Mouse (Mus musculus) midbrain, embryonic 16.5 days (tissue): ENCODE results near the gene Taf5l. TPM values are rescaled to one million over a fixed set of nuclear protein-coding genes. Genes with fewer than 3 reads are reported as not detected.

Source experiments
- ATAC-seq: fragments of 200-750 bp; cut with Nextera tagmentation; 2 replicates; pipeline ENCODE4 v1.8.0; 2017; ENCODE audit warnings: moderate TSS enrichment
- H3K27ac ChIP-seq: fragments of 300-500 bp; sonication (generic); 2 replicates; pipeline ENCODE4 v1.5.1; 2014; ENCODE audit warnings: mild to moderate bottlenecking, low read length, mixed read lengths
- H3K27me3 ChIP-seq: fragments of 300-500 bp; sonication (generic); 2 replicates; pipeline ENCODE4 v1.6.1; 2014; ENCODE audit warnings: low read depth, low read length, mixed read lengths; ENCODE audit not compliant: control insufficient read depth, insufficient read depth
- H3K36me3 ChIP-seq: fragments of 300-500 bp; sonication (generic); 2 replicates; pipeline ENCODE4 v1.6.1; 2014; ENCODE audit warnings: mild to moderate bottlenecking, low read length, moderate library complexity, mixed read lengths; ENCODE audit not compliant: control insufficient read depth, insufficient read depth
- H3K4me1 ChIP-seq: fragments of 300-500 bp; sonication (generic); 2 replicates; pipeline ENCODE4 v1.6.1; 2014; ENCODE audit warnings: mild to moderate bottlenecking, low read length, mixed read lengths; ENCODE audit not compliant: control insufficient read depth, insufficient read depth
- H3K4me2 ChIP-seq: fragments of 300-500 bp; sonication (generic); 2 replicates; pipeline ENCODE4 v1.6.1; 2014; ENCODE audit warnings: mild to moderate bottlenecking, low read length, mixed read lengths
- H3K4me3 ChIP-seq: fragments of 300-500 bp; sonication (generic); 2 replicates; pipeline ENCODE4 v1.5.1; 2014; ENCODE audit warnings: low read depth, mild to moderate bottlenecking, low read length, moderate library complexity, mixed read lengths
- H3K9ac ChIP-seq: fragments of 300-500 bp; sonication (generic); 2 replicates; pipeline ENCODE4 v1.6.1; 2014; ENCODE audit warnings: low read depth, low read length, mixed read lengths
- H3K9me3 ChIP-seq: fragments of 300-500 bp; sonication (generic); replicated peaks from 2 replicates; pipeline ENCODE4 v1.6.1; 2014; ENCODE audit warnings: mild to moderate bottlenecking, low read length, mixed read lengths; ENCODE audit not compliant: control insufficient read depth, poor library complexity, severe bottlenecking
- WGBS: fragments of 180-500 bp; shearing (Covaris S2); extraction: QIAGEN DNeasy Blood & Tissue Kit; methylation state at CpG from one replicate; pipeline ENCODE4 v1.1.7; 2014; 5-methylcytosine and 5-hydroxymethylcytosine counted together
- polyA plus RNA-seq: library from polyadenylated mRNA; unstranded; fragments of >200 nt; fragmentation: Nextera tagmentation; extraction: Ambion mirVana; gene quantifications from 2 replicates; pipeline ENCODE4 v1.2.1, GENCODE M21; 2015

Gene Taf5l
- polyA plus RNA-seq, result 19.4 and 20.5 TPM in 2 replicates

GRCm38 (mm10) chr8:124021237-124022227 lies at the start of gene Taf5l, which contains the start of gene Urb2:
Gene Taf5l (minus strand): TSS chr8:124021397.
Gene Urb2 (plus strand): TSS chr8:124021508.
- Histone ChIP-seq H3K27me3 (no peaks in the 10 kb centered on the region), H3K27ac (peak within 1 kb of the TSS; percentile 92), H3K9ac (peak within 1 kb of the TSS; percentile 82), H3K9me3 (no peaks in the 10 kb centered on the region), H3K4me2 (peak within 1 kb of the TSS; percentile 82), H3K36me3 (peaks cover 2% of the 10 kb centered on the region; the same call in 1 of the 2 replicates), H3K4me1 (peaks cover 29% of the 10 kb centered on the region), H3K4me3 (peak within 1 kb of the TSS; percentile 78)
- peak; percentile 92 for ATAC-seq
- WGBS, result 1% methylated on average over 64 of the region's 74 CpGs

- Histone ChIP-seq H3K36me3 (no peaks in the 10 kb centered on the region), H3K4me3 (no peak overlapping the region), H3K4me2 (peak overlapping the region; percentile 22), H3K27me3 (no peaks in the 10 kb centered on the region), H3K9ac (peak overlapping the region; percentile 3; the same call in 1 of the 2 replicates), H3K4me1 (peaks cover 22% of the 10 kb centered on the region), H3K9me3 (no peaks in the 10 kb centered on the region), H3K27ac (peak overlapping the region; percentile 65)
- WGBS, result 25% methylated on average over 18 of the region's 18 CpGs
- peak; percentile 78 for ATAC-seq
These were observed 49.4 kb upstream of the Taf5l start for GRCm38 (mm10) chr8:124070363-124071324.

GRCm38 (mm10) chr8:124067059-124067750 lies 46.0 kb upstream of the Taf5l start:
- no peak for ATAC-seq
- 71% methylated on average over 4 of the region's 4 CpGs for WGBS
- H3K27me3 ChIP-seq, result no peaks in the 10 kb centered on the region

DNA sequence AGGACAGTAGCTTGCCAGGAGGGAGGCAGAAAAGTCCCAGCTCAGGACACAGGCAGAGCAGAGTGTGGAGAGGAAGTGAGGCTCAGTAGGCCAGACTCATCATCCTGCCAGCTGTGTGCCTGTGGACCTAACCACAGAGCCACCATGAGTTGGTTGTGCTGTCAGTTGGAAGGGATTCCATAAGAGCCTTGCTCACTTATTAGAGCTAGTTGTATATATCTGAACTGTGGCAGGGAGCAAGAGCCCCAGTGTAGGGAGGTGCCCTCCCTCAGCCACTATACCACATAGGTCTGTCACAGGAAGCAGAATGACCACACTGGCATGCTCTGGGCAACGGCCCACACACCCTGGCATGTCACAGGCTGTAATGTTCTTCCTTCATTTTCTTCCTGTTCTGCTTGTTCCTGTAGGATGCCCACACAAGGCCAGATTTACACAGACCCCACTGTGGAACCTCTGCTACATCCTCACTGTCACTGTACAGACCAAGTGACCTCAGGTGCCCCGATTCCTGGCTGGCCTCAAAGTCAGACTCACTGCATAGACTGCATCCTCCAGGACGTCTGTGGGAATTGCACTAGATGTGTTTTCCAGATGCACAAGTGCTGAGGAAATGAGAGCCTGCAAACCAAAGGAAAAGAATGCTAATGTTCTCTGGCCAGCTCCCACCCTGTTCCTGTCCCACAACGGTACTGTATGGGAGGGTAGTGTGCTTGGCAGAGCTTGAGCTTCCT lies 45.3 kb upstream of the Taf5l start:
- H3K4me1 ChIP-seq, result peaks cover 21% of the 10 kb centered on the region
- no peaks in the 10 kb centered on the region for H3K9me3 ChIP-seq
- no peak overlapping the region for H3K27ac ChIP-seq
- WGBS, result 80% methylated on average over 4 of the region's 4 CpGs
- no peaks in the 10 kb centered on the region for H3K27me3 ChIP-seq
- H3K9ac ChIP-seq, result no peak overlapping the region
- no peak for ATAC-seq
- no peaks in the 10 kb centered on the region for H3K36me3 ChIP-seq
- H3K4me2 ChIP-seq, result no peak overlapping the region
- H3K4me3 ChIP-seq, result no peak overlapping the region

More at GRCm38 (mm10) chr8:124067059-124067750, 46.0 kb upstream of the Taf5l start:
- Histone ChIP-seq H3K4me1 (peaks cover 22% of the 10 kb centered on the region), H3K4me3 (no peak overlapping the region), H3K9ac (no peak overlapping the region), H3K36me3 (no peaks in the 10 kb centered on the region), H3K9me3 (no peaks in the 10 kb centered on the region), H3K27ac (no peak overlapping the region), H3K4me2 (no peak overlapping the region)

DNA sequence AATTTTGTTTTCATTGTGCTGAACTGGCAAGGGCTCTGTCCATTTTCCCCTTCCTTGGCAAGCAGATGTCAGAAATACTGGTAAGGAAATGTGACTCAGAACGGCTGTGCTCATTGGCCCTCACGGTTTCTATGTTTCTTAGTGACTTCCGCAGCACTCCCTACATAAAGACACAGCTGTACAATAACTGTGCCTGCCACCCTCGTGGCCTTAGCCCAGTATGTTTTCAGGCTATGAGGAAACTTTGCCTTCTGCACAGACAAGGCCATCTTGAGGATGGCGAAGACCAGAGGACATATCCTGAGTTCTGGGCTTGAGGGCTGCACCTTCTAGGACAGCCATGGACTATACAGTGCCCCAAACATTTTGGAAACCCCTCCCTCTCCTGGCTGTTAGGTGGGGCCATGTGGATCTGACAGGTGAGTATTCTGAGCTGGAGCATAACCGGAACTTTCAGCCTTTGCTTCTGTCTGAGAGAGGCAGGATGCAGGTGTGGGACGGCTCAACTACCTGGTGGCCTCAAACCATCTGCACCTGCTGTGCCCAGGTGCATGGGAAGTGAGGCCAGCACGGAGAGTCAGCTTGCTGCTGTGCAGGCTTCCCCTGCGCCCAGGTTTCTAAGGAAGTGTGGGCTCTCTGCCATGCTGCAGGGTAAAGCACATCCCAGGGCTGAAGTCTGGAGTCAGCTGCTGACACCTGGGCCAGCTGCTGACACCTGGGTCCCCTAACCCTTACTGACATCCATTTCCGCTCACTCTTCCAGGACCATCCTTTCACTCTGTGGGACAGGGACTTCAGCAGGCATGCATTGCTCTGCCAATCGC lies 35.8 kb upstream of the Taf5l start:
- no peaks in the 10 kb centered on the region for H3K9me3 ChIP-seq
- no peak overlapping the region for H3K27ac ChIP-seq
- H3K27me3 ChIP-seq, result no peaks in the 10 kb centered on the region
- WGBS, result 80% methylated on average over 11 of the region's 11 CpGs
- no peak overlapping the region for H3K4me3 ChIP-seq
- no peaks in the 10 kb centered on the region for H3K36me3 ChIP-seq
- H3K9ac ChIP-seq, result no peak overlapping the region
- no peak for ATAC-seq
- H3K4me2 ChIP-seq, result no peak overlapping the region
- H3K4me1 ChIP-seq, result no peaks in the 10 kb centered on the region

- H3K4me3 ChIP-seq, result no peak overlapping the region
- 70% methylated on average over 4 of the region's 4 CpGs for WGBS
- no peaks in the 10 kb centered on the region for H3K9me3 ChIP-seq
- H3K36me3 ChIP-seq, result peaks cover 5% of the 10 kb centered on the region; the same call in 1 of the 2 replicates
- H3K4me2 ChIP-seq, result no peak overlapping the region
- no peak for ATAC-seq
- no peaks in the 10 kb centered on the region for H3K27me3 ChIP-seq
- H3K4me1 ChIP-seq, result no peaks in the 10 kb centered on the region
- H3K27ac ChIP-seq, result no peak overlapping the region
- no peak overlapping the region for H3K9ac ChIP-seq
These were observed 31.4 kb upstream of the Taf5l start for GRCm38 (mm10) chr8:124052568-124052967.

- Histone ChIP-seq H3K4me2 (no peak overlapping the region), H3K9ac (no peak overlapping the region), H3K9me3 (no peaks in the 10 kb centered on the region), H3K27me3 (no peaks in the 10 kb centered on the region), H3K4me1 (no peaks in the 10 kb centered on the region), H3K36me3 (peaks cover 7% of the 10 kb centered on the region), H3K27ac (no peak overlapping the region), H3K4me3 (no peak overlapping the region)
- 0 out of 2 replicates have a peak, but pooled peaks have one; percentile 42 for ATAC-seq
- WGBS, result 18% methylated on average over 3 of the region's 3 CpGs
These were observed 30.9 kb upstream of the Taf5l start for GRCm38 (mm10) chr8:124052110-124052509.
